22 mouse cellular contexts compared by ENCODE assay signal in the genomic region with DNA sequence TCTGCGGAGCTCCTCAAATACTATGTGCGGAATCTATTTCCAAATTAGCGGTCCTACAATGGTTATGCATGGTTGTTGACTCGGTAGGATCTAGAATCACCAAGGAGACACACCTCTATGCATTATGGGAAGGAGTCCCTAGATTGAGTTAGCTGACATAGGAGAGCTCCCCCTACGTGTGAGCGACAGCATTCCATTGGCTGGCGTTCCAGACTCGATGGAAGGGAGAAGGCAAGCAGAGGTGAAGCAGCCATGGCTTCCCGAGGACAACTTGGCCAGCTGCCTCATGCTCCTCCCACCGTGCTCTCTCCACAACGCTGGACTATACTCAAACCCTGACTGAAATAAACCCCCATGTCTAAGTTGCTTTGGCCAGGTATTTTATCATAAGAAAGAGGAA.
DNase-seq lines count a peak whose midpoint lies in the region; TF ChIP-seq lines count a peak whose summit lies in the region.
"Had no signal": no experiment of that assay in that cellular context is flagged by ENCODE, and none has a peak within 500 bp of the region (broad histone marks: within the 10 kb centered on the region; RNA-seq: fewer than 3 reads in every experiment).

No protein-coding gene starts in this region.

- TF ChIP-seq CTCF in CH12.LX (conservative IDR thresholded peaks at IDR 0.05 in 1 of 2, IDR thresholded peaks at IDR 0.05 in 1 of 2; ENCODE audit: low read depth in 2 of 2, low read length in 2 of 2) = peak in 1 of 2 experiments; percentile 35; a peak in 2 of 4 replicates
- TF ChIP-seq CTCF in E14TG2a.4 (conservative IDR thresholded peaks at IDR 0.05; ENCODE audit: low read length) = no peak; the same call in 1 of the 2 replicates

- intact Hi-C loops in left cerebral cortex, postnatal 10 days (cut with DNase I) = no loop called here

- H3K9ac ChIP-seq in CH12.LX (ENCODE audit: insufficient read depth, low read depth) = no peak overlapping the region
- no peak overlapping the region for H3K9ac ChIP-seq in ES-E14 (ENCODE audit: insufficient read depth, low read depth, low read length, poor library complexity, severe bottlenecking)
- H3K9ac ChIP-seq: embryonic facial prominence, embryonic 13.5 days; forebrain, embryonic 12.5 days; forebrain, embryonic 15.5 days; hindbrain, embryonic 12.5 days; hindbrain, embryonic 15.5 days had no signal

- no peak overlapping the region for H3K4me2 ChIP-seq in CH12.LX (ENCODE audit: insufficient read depth, low read depth, poor library complexity, severe bottlenecking)
- H3K4me2 ChIP-seq: embryonic facial prominence, embryonic 13.5 days; forebrain, embryonic 12.5 days; forebrain, embryonic 15.5 days; heart, embryonic 11.5 days; hindbrain, embryonic 12.5 days; hindbrain, embryonic 15.5 days had no signal

- dilution Hi-C loops in CH12.LX (cut with MboI; ENCODE audit: extremely low pct_ligation_motif_present, extremely low pct_unique_long_range_greater_than_20kb, low sequenced_read_pairs) = no loop called here

- H3K4me1 ChIP-seq in CH12.LX (ENCODE audit: control insufficient read depth in 1 of 2, insufficient read depth in 2 of 2) = peaks cover 5 to 6% of the 10 kb centered on the region in 2 experiments; a peak in 3 of 4 replicates
- no peaks in the 10 kb centered on the region for H3K4me1 ChIP-seq in E14TG2a.4 (replicated peaks; ENCODE audit: low read depth, low read length)
- H3K4me1 ChIP-seq in ES-E14 (ENCODE audit: control insufficient read depth in 2 of 2, insufficient read depth in 2 of 2, low read length in 2 of 2, poor library complexity in 1 of 2) = no peaks in the 10 kb centered on the region
- H3K4me1 ChIP-seq: embryonic facial prominence, embryonic 13.5 days; forebrain, embryonic 12.5 days; forebrain, embryonic 15.5 days; hindbrain, embryonic 12.5 days; hindbrain, embryonic 15.5 days had no signal

- H3K4me3 ChIP-seq in CH12.LX (replicated peaks in 1 of 3; ENCODE audit: low read depth in 2 of 3, low read length in 2 of 3, poor library complexity in 1 of 3) (no peak overlapping the region), E14TG2a.4 (replicated peaks; ENCODE audit: low read length) (peak overlapping the region; percentile 32; the same call in 1 of the 2 replicates), ES-E14 (ENCODE audit: insufficient read depth in 1 of 2, low read depth in 1 of 2, low read length in 2 of 2, poor library complexity in 1 of 2, severe bottlenecking in 1 of 2) (peak overlapping the region in 1 of 2 experiments; percentile 54; a peak in 3 of 4 replicates)
- H3K4me3 ChIP-seq: embryonic facial prominence, embryonic 13.5 days; erythroblast, embryonic 14.5 days; forebrain, embryonic 12.5 days; forebrain, embryonic 15.5 days; hindbrain, embryonic 12.5 days; hindbrain, embryonic 15.5 days had no signal

- no peak for TF ChIP-seq POLR2A in CH12.LX (IDR thresholded peaks at IDR 0.05; ENCODE audit: low read depth, low read length)

- no peak overlapping the region for H3K27ac ChIP-seq in CH12.LX (ENCODE audit: insufficient read depth, low read depth)
- H3K27ac ChIP-seq in ES-E14 (ENCODE audit: insufficient read depth, low read depth, low read length, poor library complexity, severe bottlenecking) = no peak overlapping the region
- H3K27ac ChIP-seq: embryonic facial prominence, embryonic 13.5 days; forebrain, embryonic 12.5 days; forebrain, embryonic 15.5 days; hindbrain, embryonic 12.5 days; hindbrain, embryonic 15.5 days had no signal

- in situ Hi-C loops in CH12.LX (cut with MboI; ENCODE audit: low pct_ligation_motif_present, low pct_unique_long_range_greater_than_20kb, low sequenced_read_pairs) (no loop called here), ES-E14 (cut with MboI; ENCODE audit: low sequenced_read_pairs in 2 of 2, unreplicated experiment in 2 of 2) (no loop called here)

- H3K79me2 ChIP-seq in CH12.LX (replicated peaks; ENCODE audit: control insufficient read depth, extremely low read depth, insufficient read depth, poor library complexity, severe bottlenecking) = no peaks in the 10 kb centered on the region

- no peaks in the 10 kb centered on the region for H3K27me3 ChIP-seq in CH12.LX (replicated peaks)
- H3K27me3 ChIP-seq in E14TG2a.4 (ENCODE audit: insufficient read depth, low read length) = no peaks in the 10 kb centered on the region
- H3K27me3 ChIP-seq: embryonic facial prominence, embryonic 13.5 days; forebrain, embryonic 12.5 days; forebrain, embryonic 15.5 days; hindbrain, embryonic 12.5 days; hindbrain, embryonic 15.5 days; Patski had no signal

- H3K9me3 ChIP-seq in CH12.LX (replicated peaks; ENCODE audit: low read length) (no peaks in the 10 kb centered on the region), E14TG2a.4 (ENCODE audit: low read length) (no peaks in the 10 kb centered on the region), ES-E14 (ENCODE audit: control insufficient read depth, insufficient read depth, low read depth, low read length) (no peaks in the 10 kb centered on the region)
- H3K9me3 ChIP-seq: embryonic facial prominence, embryonic 13.5 days; forebrain, embryonic 12.5 days; forebrain, embryonic 15.5 days; G1E; hindbrain, embryonic 12.5 days; hindbrain, embryonic 15.5 days had no signal

- TF ChIP-seq EP300 in CH12.LX (IDR thresholded peaks at IDR 0.05; ENCODE audit: low read length) = no peak

- H3K36me3 ChIP-seq in CH12.LX (replicated peaks in 1 of 2; ENCODE audit: control insufficient read depth in 1 of 2, insufficient read depth in 1 of 2, low read length in 1 of 2) (no peaks in the 10 kb centered on the region), E14TG2a.4 (ENCODE audit: insufficient read depth, low read length) (no peaks in the 10 kb centered on the region), ES-E14 (ENCODE audit: control insufficient read depth, insufficient read depth, low read length, poor library complexity, severe bottlenecking) (no peaks in the 10 kb centered on the region)
- H3K36me3 ChIP-seq: embryonic facial prominence, embryonic 13.5 days; forebrain, embryonic 12.5 days; forebrain, embryonic 15.5 days; G1E; hindbrain, embryonic 12.5 days; hindbrain, embryonic 15.5 days had no signal

- DNase-seq in CH12.LX (ENCODE audit: extremely low read depth) (no peak), ES-E14 (ENCODE audit: low read depth, low spot score) (peak; percentile 42), ZHBTc4 (ENCODE audit: low read depth, low spot score) (peak; percentile 58)
- DNase-seq in gastrocnemius, adult 18-20 months (ENCODE audit: low spot score) = no peak
- DNase-seq in left cerebral cortex, postnatal 10 days (ENCODE audit: extremely low spot score in 1 of 2, low spot score in 2 of 2) = no peak
- DNase-seq: adrenal gland, postnatal 10 days; adrenal gland, postnatal 36 days; cerebellum, adult 2 months; cerebellum, adult 9-11 months; cerebellum, postnatal 25 days; gastrocnemius, postnatal 10 days; heart, adult 11 months had no signal

- peak; percentile 6 for TF ChIP-seq RAD21 in CH12.LX (IDR thresholded peaks at IDR 0.05; ENCODE audit: low read depth, low read length)

TF ChIP-seq in CH12.LX, 34 proteins besides CTCF, POLR2A, EP300 and RAD21:
- TF ChIP-seq TCF12 (IDR thresholded peaks at IDR 0.05; ENCODE audit: low read depth, low read length) (no peak), MYC (IDR thresholded peaks at IDR 0.05; ENCODE audit: low read depth, low read length) (no peak), ZC3H11A (IDR thresholded peaks at IDR 0.05; ENCODE audit: low read depth, low read length) (no peak), USF1 (IDR thresholded peaks at IDR 0.05; ENCODE audit: low read depth, low read length) (no peak), TBP (conservative IDR thresholded peaks at IDR 0.05; ENCODE audit: low read depth, low read length) (no peak), MEF2A (IDR thresholded peaks at IDR 0.05; ENCODE audit: borderline replicate concordance, low read depth, low read length) (no peak), SMC3 (IDR thresholded peaks at IDR 0.05; ENCODE audit: low read depth, low read length) (no peak), GABPA (IDR thresholded peaks at IDR 0.05; ENCODE audit: insufficient replicate concordance, low read depth, low read length) (no peak), PAX5 (IDR thresholded peaks at IDR 0.05; ENCODE audit: low read length) (no peak), IRF4 (IDR thresholded peaks at IDR 0.05; ENCODE audit: low read depth, low read length) (no peak)

TF ChIP-seq in ES-E14, 5 proteins besides CTCF, POLR2A, EP300 and RAD21:
- TF ChIP-seq CHD2 (IDR thresholded peaks at IDR 0.05; ENCODE audit: low read depth, low read length) = no peak
- TF ChIP-seq HCFC1 (IDR thresholded peaks at IDR 0.05; ENCODE audit: borderline replicate concordance, insufficient read depth, low read length) = no peak
- no peak for TF ChIP-seq ZNF384 (IDR thresholded peaks at IDR 0.05; ENCODE audit: low read depth, low read length)
- no peak for TF ChIP-seq MAFK (IDR thresholded peaks at IDR 0.05; ENCODE audit: insufficient read depth, low read depth, low read length)

Comparison
In these comparisons a context has a peak if more than half of its experiments do, and no peak if none do; other contexts are left out.
1. DNase-seq: peak in ES-E14 (single experiment) and ZHBTc4 (single experiment); none in CH12.LX (single experiment), gastrocnemius, adult 18-20 months (single experiment) and left cerebral cortex, postnatal 10 days (0 of 2).